Mouse (Mus musculus): ENCODE measurements around the gene F11.

DNA sequence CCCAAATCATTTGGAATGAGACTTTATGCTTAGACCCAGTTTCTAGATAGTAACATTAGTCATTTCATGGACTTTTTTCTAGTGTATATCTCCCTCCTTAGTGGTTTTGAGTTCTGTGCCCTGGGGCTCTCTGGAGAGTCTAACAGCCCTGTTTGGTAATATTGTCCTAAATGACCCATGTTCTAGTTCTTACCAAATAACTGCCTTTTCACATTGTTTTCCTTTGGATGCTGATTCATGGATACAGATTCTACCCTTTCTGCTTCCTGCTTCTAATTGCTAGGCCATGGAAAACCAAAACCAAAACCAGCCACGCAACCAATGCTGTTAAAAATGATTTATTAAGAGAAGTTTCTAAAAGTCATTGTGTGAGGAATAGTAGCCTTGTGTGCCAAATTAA is 43.6 kb upstream of the F11 start:
- no peak for TF ChIP-seq POLR2A (IDR thresholded peaks at IDR 0.05; ENCODE audit: insufficient read depth, low read length)
- TF ChIP-seq CTCF (IDR thresholded peaks at IDR 0.05; ENCODE audit: low read depth, low read length) = no peak
- no peak for TF ChIP-seq EP300 (IDR thresholded peaks at IDR 0.05; ENCODE audit: insufficient read depth, low read depth, low read length)
